ENCODE assay signal across 8 mouse cellular contexts in the genomic region with DNA sequence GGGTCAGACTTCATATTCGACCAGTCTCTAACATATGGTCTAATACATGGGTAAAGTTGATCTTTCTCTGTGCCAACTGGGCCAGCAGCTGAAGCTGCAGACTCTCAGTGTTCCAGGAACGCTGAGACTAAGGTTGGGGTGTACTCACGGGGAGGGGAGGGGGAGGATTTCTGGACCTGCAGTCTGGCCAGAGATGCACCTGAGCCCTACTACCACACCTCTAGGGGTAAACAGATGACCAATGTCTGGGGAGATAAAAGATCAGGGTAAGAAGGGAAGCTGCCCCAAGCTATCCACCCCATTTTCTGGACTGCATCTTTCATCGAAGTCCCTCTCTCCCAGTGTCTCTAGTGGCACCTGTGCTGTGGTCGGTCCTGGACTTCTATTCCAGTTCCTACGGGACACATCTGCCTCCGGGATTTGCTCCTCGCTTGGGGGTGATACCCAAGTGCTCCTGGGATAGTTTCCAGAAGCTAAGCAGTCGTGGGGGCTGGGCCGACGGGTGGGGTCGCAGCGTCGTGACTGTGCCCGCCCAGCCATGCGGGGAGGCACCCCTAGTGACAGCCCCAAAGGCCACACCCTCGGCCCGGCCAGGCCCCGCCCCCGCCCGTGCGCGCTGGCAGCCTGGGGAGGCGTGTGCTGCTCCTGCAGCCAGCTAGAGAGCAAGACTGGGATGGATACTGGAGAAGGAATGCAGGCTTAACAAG. TPM values are rescaled to one million over a fixed set of nuclear protein-coding genes. Genes with fewer than 3 reads are reported as not detected.
DNase-seq lines count a peak whose midpoint lies in the region; ATAC-seq and TF ChIP-seq lines count a peak whose summit lies in the region.

A gene (plus strand): TSS at position 650 of the 707 bp plus-strand sequence.

- peak within 1 kb of the TSS; percentile 52 for H3K9ac ChIP-seq in forebrain, embryonic 16.5 days (replicated peaks; ENCODE audit: low read depth, low read length)
- H3K9ac ChIP-seq in midbrain, embryonic 13.5 days (replicated peaks): peak within 1 kb of the TSS; percentile 72

- 4% methylated on average over 24 of the region's 24 CpGs for WGBS in forebrain, embryonic 16.5 days
- 5% methylated on average over 24 of the region's 24 CpGs for WGBS in hindbrain, embryonic 10.5 days
- WGBS in midbrain, embryonic 13.5 days: 5% methylated on average over 24 of the region's 24 CpGs

- H3K4me2 ChIP-seq in forebrain, embryonic 16.5 days (ENCODE audit: low read length): peak within 1 kb of the TSS; percentile 99
- peak within 1 kb of the TSS; percentile 84 for H3K4me2 ChIP-seq in midbrain, embryonic 13.5 days (replicated peaks)

- H3K36me3 ChIP-seq in forebrain, embryonic 16.5 days (ENCODE audit: control insufficient read depth, insufficient read depth): no peaks in the 10 kb centered on the region
- no peaks in the 10 kb centered on the region for H3K36me3 ChIP-seq in hindbrain, embryonic 10.5 days
- H3K36me3 ChIP-seq in midbrain, embryonic 13.5 days: peaks cover 3% of the 10 kb centered on the region; the same call in 1 of the 2 replicates

- DNase-seq in cerebellum, adult 11-12 months: peak; percentile 5
- no peak for DNase-seq in cerebellum, adult 11 months
- peak; percentile 87 for DNase-seq in brain, embryonic 14.5 days (ENCODE audit: low read depth)
- peak; percentile 71 for DNase-seq in hindbrain, embryonic 10.5 days (ENCODE audit: low spot score)
- DNase-seq in left cerebral cortex, adult 8-10 months (ENCODE audit: low spot score in 2 of 2): peak; percentile 51 to 75
- no peak for DNase-seq in spleen, postnatal 14 days (ENCODE audit: low spot score in 2 of 2)

- peak within 1 kb of the TSS; percentile 65 for H3K4me3 ChIP-seq in forebrain, embryonic 16.5 days (replicated peaks; ENCODE audit: low read length)
- peak within 1 kb of the TSS; percentile 60 for H3K4me3 ChIP-seq in hindbrain, embryonic 10.5 days
- peak within 1 kb of the TSS; percentile 61 for H3K4me3 ChIP-seq in midbrain, embryonic 13.5 days (replicated peaks)

- no peak for TF ChIP-seq POLR2A in brain, embryonic 14.5 days (IDR thresholded peaks at IDR 0.05; ENCODE audit: borderline replicate concordance, extremely low read depth, insufficient read depth, insufficient read length, poor library complexity, severe bottlenecking)

- H3K9me3 ChIP-seq in forebrain, embryonic 16.5 days (ENCODE audit: control insufficient read depth, low read length): no peaks in the 10 kb centered on the region
- no peaks in the 10 kb centered on the region for H3K9me3 ChIP-seq in hindbrain, embryonic 10.5 days
- no peaks in the 10 kb centered on the region for H3K9me3 ChIP-seq in midbrain, embryonic 13.5 days

- no peaks in the 10 kb centered on the region for H3K27me3 ChIP-seq in forebrain, embryonic 16.5 days (replicated peaks; ENCODE audit: control insufficient read depth, insufficient read depth, low read length)
- peaks cover 39% of the 10 kb centered on the region for H3K27me3 ChIP-seq in hindbrain, embryonic 10.5 days (ENCODE audit: insufficient read depth, poor library complexity, severe bottlenecking)
- peaks cover 7% of the 10 kb centered on the region; the same call in 1 of the 2 replicates for H3K27me3 ChIP-seq in midbrain, embryonic 13.5 days

- no peaks in the 10 kb centered on the region; the same call in 1 of the 2 replicates for H3K4me1 ChIP-seq in forebrain, embryonic 16.5 days (replicated peaks; ENCODE audit: control insufficient read depth, insufficient read depth, low read length)
- H3K4me1 ChIP-seq in hindbrain, embryonic 10.5 days (replicated peaks): peaks cover 16% of the 10 kb centered on the region
- H3K4me1 ChIP-seq in midbrain, embryonic 13.5 days (replicated peaks): 0 out of 2 replicates have a peak, but pooled peaks cover 7% of the 10 kb centered on the region

- no peak for TF ChIP-seq CTCF in brain, embryonic 14.5 days (IDR thresholded peaks at IDR 0.05; ENCODE audit: borderline replicate concordance, extremely low read depth, insufficient read depth, insufficient read length)

- no peak within 1 kb of the TSS; the same call in 1 of the 2 replicates for H3K27ac ChIP-seq in forebrain, embryonic 16.5 days (ENCODE audit: low read length)
- H3K27ac ChIP-seq in hindbrain, embryonic 10.5 days: no peak within 1 kb of the TSS
- H3K27ac ChIP-seq in midbrain, embryonic 13.5 days: peak within 1 kb of the TSS; percentile 16; the same call in 1 of the 2 replicates

- ATAC-seq in forebrain, embryonic 16.5 days: peak; percentile 99
- peak; percentile 97 for ATAC-seq in midbrain, embryonic 13.5 days

RNA-seq across cellular contexts. Expression of the gene that starts here (rescaled TPM):
- polyA plus RNA-seq in brain, embryonic 14.5 days (2012; rRNA removed): 1.7 and 5.4 TPM in 2 replicates
- 3.7 and 6.2 TPM in 2 replicates for polyA plus RNA-seq in forebrain, embryonic 16.5 days (2015; fragmentation: Nextera tagmentation; extraction: Ambion mirVana)
- 0.10 and 0.14 TPM in 2 replicates for polyA plus RNA-seq in hindbrain, embryonic 10.5 days (2016; fragmentation: Nextera tagmentation; extraction: Ambion mirVana)
- 10 to 100 TPM; 41.9 to 58.6 (median 52.6) TPM for total RNA-seq in left cerebral cortex, adult 8-10 months (2022)
- 5.5 and 6.5 TPM in 2 replicates for polyA plus RNA-seq in midbrain, embryonic 13.5 days (2015; fragmentation: Nextera tagmentation; extraction: Ambion mirVana)

Comparison
In these comparisons a context has a peak if more than half of its experiments do, and no peak if none do; other contexts are left out.
1. DNase-seq: peak in cerebellum, adult 11-12 months (single experiment), brain, embryonic 14.5 days (single experiment) and left cerebral cortex, adult 8-10 months (2 of 2); none in cerebellum, adult 11 months (single experiment) and spleen, postnatal 14 days (0 of 2).
2. Peak in DNase-seq and H3K4me3 ChIP-seq in hindbrain, embryonic 10.5 days; RNA of the gene not detected or under 1 TPM.
3. Peak in every context shown above with its lines, with median percentiles within 50 percentile points of each other: H3K4me3 ChIP-seq.